Mouse (Mus musculus) bone marrow macrophage, adult 2 months (primary cell): ENCODE measurements at regions not wholly inside any gene's neighbourhood (a gene's known extent, or its start where the extent isn't known, plus 50 kb on each side); places are given as distances from the start of the nearest gene placed in this dataset.

ENCODE experiments used
- CTCF ChIP-seq: IDR thresholded peaks from 2 replicates; pipeline ENCODE4 v1.5.1; 2012; ENCODE audit warnings: low read depth, mild to moderate bottlenecking, low read length, moderate library complexity
- POLR2A ChIP-seq: IDR thresholded peaks from 2 replicates; pipeline ENCODE4 v1.6.1; 2012; ENCODE audit warnings: mild to moderate bottlenecking, low read depth, low read length, borderline replicate concordance

DNA sequence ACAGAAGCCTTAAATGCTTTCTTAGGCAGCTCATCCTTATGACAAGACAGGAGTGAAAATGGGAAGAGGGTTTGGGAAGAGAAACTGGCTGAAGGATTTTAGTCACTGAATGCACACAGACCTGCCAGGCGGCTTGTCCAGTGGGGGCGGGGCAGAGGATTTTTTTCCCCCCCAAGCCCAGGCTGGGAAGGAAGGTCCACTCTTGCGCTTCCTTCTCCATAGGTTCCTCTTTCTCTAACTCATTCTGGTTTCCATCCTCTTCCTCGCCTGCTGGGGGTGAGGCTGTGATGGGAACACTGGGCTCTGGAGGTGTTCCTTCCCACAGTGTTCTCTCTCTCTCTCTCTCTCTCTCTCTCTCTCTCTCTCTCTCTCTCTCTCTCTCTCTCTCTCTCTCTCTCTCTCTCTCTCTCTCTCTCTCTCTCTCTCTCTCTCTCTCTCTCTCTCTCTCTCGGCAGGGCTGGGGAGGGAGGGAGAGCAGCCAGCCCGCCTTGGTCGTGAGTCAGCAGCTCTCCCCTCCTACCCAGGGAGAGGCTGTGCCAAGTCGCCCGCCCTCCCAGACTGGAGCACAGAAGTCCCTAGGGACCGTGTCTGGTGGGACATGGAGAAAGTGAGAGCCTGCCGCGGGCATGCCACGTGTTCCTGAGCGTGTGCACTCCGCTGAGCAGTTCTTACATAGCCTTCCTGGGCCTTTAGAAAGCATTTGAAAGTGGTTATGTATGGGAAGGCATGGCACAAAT, 150.0 kb downstream of the Kcnrg start:
- TF ChIP-seq POLR2A (no peak), CTCF (no peak)
